Mouse (Mus musculus) forebrain, embryonic 16.5 days (tissue): ENCODE measurements at regions not wholly inside any gene's neighbourhood (a gene's known extent, or its start where the extent isn't known, plus 50 kb on each side); places are given as distances from the start of the nearest gene placed in this dataset.

Experiments used
- ATAC-seq: fragments of 200-750 bp; cut with Nextera tagmentation; 2 replicates; pipeline ENCODE4 v1.8.0; 2017; ENCODE audit warnings: mild to moderate bottlenecking, moderate library complexity
- H3K27ac ChIP-seq: fragments of 300-500 bp; sonication (generic); 2 replicates; pipeline ENCODE4 v1.5.1; 2014; ENCODE audit warnings: low read length, control low read depth
- H3K27me3 ChIP-seq: fragments of 300-500 bp; sonication (generic); replicated peaks from 2 replicates; pipeline ENCODE4 v1.6.1; 2014; ENCODE audit warnings: low read length; ENCODE audit not compliant: control insufficient read depth, insufficient read depth
- H3K36me3 ChIP-seq: fragments of 300-500 bp; sonication (generic); 2 replicates; pipeline ENCODE4 v1.6.1; 2014; ENCODE audit not compliant: control insufficient read depth, insufficient read depth
- H3K4me1 ChIP-seq: fragments of 300-500 bp; sonication (generic); replicated peaks from 2 replicates; pipeline ENCODE4 v1.6.1; 2014; ENCODE audit warnings: low read length; ENCODE audit not compliant: control insufficient read depth, insufficient read depth
- H3K4me2 ChIP-seq: fragments of 300-500 bp; sonication (generic); 2 replicates; pipeline ENCODE4 v1.6.1; 2014; ENCODE audit warnings: mild to moderate bottlenecking, low read length, control low read depth
- H3K4me3 ChIP-seq: fragments of 300-500 bp; sonication (generic); replicated peaks from 2 replicates; pipeline ENCODE4 v1.5.1; 2014; ENCODE audit warnings: mild to moderate bottlenecking, low read length, control low read depth
- H3K9ac ChIP-seq: fragments of 300-500 bp; sonication (generic); replicated peaks from 2 replicates; pipeline ENCODE4 v1.6.1; 2014; ENCODE audit warnings: low read depth, low read length, control low read depth
- H3K9me3 ChIP-seq: fragments of 300-500 bp; sonication (generic); 2 replicates; pipeline ENCODE4 v1.6.1; 2016; ENCODE audit warnings: low read length; ENCODE audit not compliant: control insufficient read depth
- WGBS: fragments of 180-500 bp; shearing (Covaris S2); extraction: QIAGEN DNeasy Blood & Tissue Kit; methylation state at CpG from one replicate; pipeline ENCODE4 v1.1.7; 2014; 5-methylcytosine and 5-hydroxymethylcytosine counted together

GRCm38 (mm10) chr1:176440254-176440653 lies 165.1 kb upstream of the Pld5 start:
- no peak for ATAC-seq
- H3K9me3 ChIP-seq, result no peaks in the 10 kb centered on the region
- H3K4me2 ChIP-seq, result no peak overlapping the region
- H3K27me3 ChIP-seq, result no peaks in the 10 kb centered on the region
- H3K4me1 ChIP-seq, result no peaks in the 10 kb centered on the region
- H3K9ac ChIP-seq, result no peak overlapping the region
- H3K4me3 ChIP-seq, result no peak overlapping the region
- no peak overlapping the region for H3K27ac ChIP-seq
- no peaks in the 10 kb centered on the region for H3K36me3 ChIP-seq
- 51% methylated on average over 3 of the region's 3 CpGs for WGBS

- Histone ChIP-seq H3K27ac (no peak overlapping the region), H3K9me3 (no peaks in the 10 kb centered on the region), H3K4me2 (no peak overlapping the region), H3K36me3 (no peaks in the 10 kb centered on the region), H3K4me1 (no peaks in the 10 kb centered on the region), H3K9ac (no peak overlapping the region), H3K27me3 (no peaks in the 10 kb centered on the region), H3K4me3 (no peak overlapping the region)
- WGBS, result 46% methylated on average over 4 of the region's 4 CpGs
- no peak for ATAC-seq
These were observed 152.7 kb upstream of the Pld5 start for GRCm38 (mm10) chr1:176427835-176428234.

GRCm38 (mm10) chr1:176427046-176427445 lies 151.9 kb upstream of the Pld5 start:
- no peaks in the 10 kb centered on the region for H3K27me3 ChIP-seq
- no peak overlapping the region for H3K9ac ChIP-seq
- WGBS, result 84% methylated on average over 2 of the region's 2 CpGs
- H3K36me3 ChIP-seq, result no peaks in the 10 kb centered on the region
- no peak overlapping the region for H3K4me3 ChIP-seq
- H3K27ac ChIP-seq, result no peak overlapping the region
- no peaks in the 10 kb centered on the region for H3K4me1 ChIP-seq
- no peak overlapping the region for H3K4me2 ChIP-seq
- no peak for ATAC-seq
- no peaks in the 10 kb centered on the region for H3K9me3 ChIP-seq

- ATAC-seq, result no peak
- 54% methylated on average over 1 of the region's 1 CpGs for WGBS
- H3K9me3 ChIP-seq, result no peaks in the 10 kb centered on the region
These were observed 142.1 kb upstream of the Pld5 start for GRCm38 (mm10) chr1:176417251-176417650.

GRCm38 (mm10) chr1:176404128-176404527 lies 129.0 kb upstream of the Pld5 start:
- no peak overlapping the region for H3K9ac ChIP-seq
- no peaks in the 10 kb centered on the region for H3K4me1 ChIP-seq
- no peak overlapping the region for H3K27ac ChIP-seq
- no peak overlapping the region for H3K4me3 ChIP-seq
- ATAC-seq, result no peak
- H3K4me2 ChIP-seq, result no peak overlapping the region
- 93% methylated on average over 3 of the region's 3 CpGs for WGBS
- no peaks in the 10 kb centered on the region for H3K9me3 ChIP-seq
- no peaks in the 10 kb centered on the region for H3K36me3 ChIP-seq
- no peaks in the 10 kb centered on the region for H3K27me3 ChIP-seq

More at GRCm38 (mm10) chr1:176417251-176417650, 142.1 kb upstream of the Pld5 start:
- Histone ChIP-seq H3K4me3 (no peak overlapping the region), H3K4me1 (no peaks in the 10 kb centered on the region), H3K27ac (no peak overlapping the region), H3K27me3 (no peaks in the 10 kb centered on the region), H3K9ac (no peak overlapping the region), H3K4me2 (no peak overlapping the region), H3K36me3 (no peaks in the 10 kb centered on the region)

- Histone ChIP-seq H3K4me1 (no peaks in the 10 kb centered on the region), H3K36me3 (no peaks in the 10 kb centered on the region), H3K9me3 (no peaks in the 10 kb centered on the region), H3K27me3 (no peaks in the 10 kb centered on the region), H3K9ac (no peak overlapping the region), H3K27ac (no peak overlapping the region), H3K4me3 (no peak overlapping the region), H3K4me2 (no peak overlapping the region)
- ATAC-seq, result no peak
These were observed 104.5 kb upstream of the Pld5 start for GRCm38 (mm10) chr1:176379645-176380044.

GRCm38 (mm10) chr1:176366900-176367299 lies 91.8 kb upstream of the Pld5 start:
- Histone ChIP-seq H3K9ac (no peak overlapping the region), H3K36me3 (no peaks in the 10 kb centered on the region), H3K27me3 (no peaks in the 10 kb centered on the region; the same call in 1 of the 2 replicates), H3K27ac (no peak overlapping the region), H3K4me3 (no peak overlapping the region), H3K4me2 (no peak overlapping the region), H3K4me1 (no peaks in the 10 kb centered on the region), H3K9me3 (no peaks in the 10 kb centered on the region)
- 92% methylated on average over 3 of the region's 3 CpGs for WGBS
- ATAC-seq, result no peak

- Histone ChIP-seq H3K9me3 (no peaks in the 10 kb centered on the region), H3K9ac (no peak overlapping the region), H3K4me3 (no peak overlapping the region), H3K4me1 (no peaks in the 10 kb centered on the region), H3K27ac (no peak overlapping the region), H3K4me2 (no peak overlapping the region), H3K36me3 (no peaks in the 10 kb centered on the region), H3K27me3 (no peaks in the 10 kb centered on the region)
- 97% methylated on average over 3 of the region's 3 CpGs for WGBS
- ATAC-seq, result no peak
These were observed 85.8 kb upstream of the Pld5 start for GRCm38 (mm10) chr1:176360957-176361356.

- no peak overlapping the region for H3K4me3 ChIP-seq
- no peaks in the 10 kb centered on the region for H3K4me1 ChIP-seq
- no peak overlapping the region for H3K4me2 ChIP-seq
- ATAC-seq, result no peak
- H3K27me3 ChIP-seq, result no peaks in the 10 kb centered on the region
- no peak overlapping the region for H3K27ac ChIP-seq
- no peaks in the 10 kb centered on the region for H3K36me3 ChIP-seq
- no peaks in the 10 kb centered on the region for H3K9me3 ChIP-seq
- WGBS, result 90% methylated on average over 12 of the region's 12 CpGs
- H3K9ac ChIP-seq, result no peak overlapping the region
These were observed 85.0 kb upstream of the Pld5 start for GRCm38 (mm10) chr1:176359992-176360724.

GRCm38 (mm10) chr1:176355342-176355741 lies 80.2 kb upstream of the Pld5 start:
- no peak overlapping the region for H3K27ac ChIP-seq
- H3K4me3 ChIP-seq, result no peak overlapping the region
- H3K4me1 ChIP-seq, result peaks cover 2% of the 10 kb centered on the region; the same call in 1 of the 2 replicates
- H3K36me3 ChIP-seq, result no peaks in the 10 kb centered on the region
- H3K27me3 ChIP-seq, result no peaks in the 10 kb centered on the region
- peak; percentile 95 for ATAC-seq
- H3K9me3 ChIP-seq, result no peaks in the 10 kb centered on the region
- H3K4me2 ChIP-seq, result no peak overlapping the region; the same call in 1 of the 2 replicates
- 55% methylated on average over 12 of the region's 12 CpGs for WGBS
- no peak overlapping the region for H3K9ac ChIP-seq
